Mouse (Mus musculus): ENCODE data around the gene Ptprh.

DNA sequence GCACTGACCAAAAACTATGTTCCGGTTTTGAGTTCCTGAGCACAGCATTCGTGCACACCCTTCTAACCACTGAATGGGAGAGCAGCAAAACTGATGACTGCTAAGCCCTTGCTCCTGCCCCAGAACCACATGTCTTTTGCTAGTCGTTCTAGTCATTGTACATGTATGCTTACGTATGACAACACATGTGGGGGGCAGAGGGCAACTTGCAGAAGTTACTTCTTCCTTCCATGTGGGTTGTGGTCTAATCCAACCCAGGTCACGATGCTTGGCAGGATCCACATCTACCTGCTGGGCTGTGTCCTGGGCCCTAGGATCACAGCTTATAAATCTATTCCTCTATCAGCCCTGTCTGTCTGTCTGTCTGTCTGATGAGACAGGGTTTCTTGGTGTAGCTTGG is 100.0 kb downstream of the Ptprh start:
- TF ChIP-seq POLR2A (IDR thresholded peaks at IDR 0.05; ENCODE audit: low read depth, low read length) (no peak), CTCF (IDR thresholded peaks at IDR 0.05; ENCODE audit: borderline replicate concordance, insufficient read depth, low read length) (no peak)
